Mouse (Mus musculus) layer of hippocampus, postnatal 36 days (tissue): Measurements from ENCODE around the gene D930007J09Rik. TPM values are rescaled to one million over a fixed set of nuclear protein-coding genes. Genes with fewer than 3 reads are reported as not detected.

Experiments used
- DNase-seq, 2 experiments: peaks; one replicate each; pipeline ENCODE4 v3.0.0; 2022
- total RNA-seq, 2 experiments: library from RNA; stranded (reverse); gene quantifications; 2 replicates each; pipeline ENCODE4 v1.2.3; 2021

The D930007J09Rik gene
- total RNA-seq = 1 to 10 TPM in 1 of 2 experiments, not detected in 1; 1.1 TPM

GRCm38 (mm10) chr13:32802259-32803081, at the start of gene D930007J09Rik:
Gene D930007J09Rik, minus strand, starts transcription at chr13:32802849.
- DNase-seq = peak; percentile 51 to 61

- peak in 1 of 2 experiments; percentile 40 for DNase-seq
These were observed 49.3 kb upstream of the D930007J09Rik start for GRCm38 (mm10) chr13:32851967-32852366.

- no peak for DNase-seq
These were observed 48.2 kb upstream of the D930007J09Rik start, which contains the start of gene Serpinb1a for GRCm38 (mm10) chr13:32850668-32851404. Gene Serpinb1a, minus strand, starts transcription at chr13:32851185.

- no peak for DNase-seq
These were observed 47.5 kb upstream of the D930007J09Rik start for GRCm38 (mm10) chr13:32850156-32850555.

GRCm38 (mm10) chr13:32849531-32850123, 47.0 kb upstream of the D930007J09Rik start:
- no peak for DNase-seq

- DNase-seq = no peak
These were observed 46.4 kb upstream of the D930007J09Rik start for GRCm38 (mm10) chr13:32849092-32849491.

GRCm38 (mm10) chr13:32846221-32846620, 43.6 kb upstream of the D930007J09Rik start:
- DNase-seq = no peak

- DNase-seq = no peak
These were observed 38.7 kb upstream of the D930007J09Rik start for GRCm38 (mm10) chr13:32841349-32841748.

GRCm38 (mm10) chr13:32839314-32839713, 36.7 kb upstream of the D930007J09Rik start:
- DNase-seq = no peak

GRCm38 (mm10) chr13:32834513-32834912, 31.9 kb upstream of the D930007J09Rik start:
- no peak for DNase-seq

GRCm38 (mm10) chr13:32833237-32833636, 30.6 kb upstream of the D930007J09Rik start:
- no peak for DNase-seq

GRCm38 (mm10) chr13:32832776-32833175, 30.1 kb upstream of the D930007J09Rik start:
- DNase-seq = no peak

- DNase-seq = no peak
These were observed 29.0 kb upstream of the D930007J09Rik start for GRCm38 (mm10) chr13:32831505-32832273.

- DNase-seq = no peak
These were observed 26.2 kb upstream of the D930007J09Rik start for GRCm38 (mm10) chr13:32828886-32829285.

GRCm38 (mm10) chr13:32827951-32828350, 25.3 kb upstream of the D930007J09Rik start:
- no peak for DNase-seq

- DNase-seq = no peak
These were observed 24.6 kb upstream of the D930007J09Rik start for GRCm38 (mm10) chr13:32827111-32827822.

- no peak for DNase-seq
These were observed 22.9 kb upstream of the D930007J09Rik start for GRCm38 (mm10) chr13:32825546-32825945.

GRCm38 (mm10) chr13:32824377-32825330, 22.0 kb upstream of the D930007J09Rik start:
- DNase-seq = no peak

- DNase-seq = no peak
These were observed 20.5 kb upstream of the D930007J09Rik start for GRCm38 (mm10) chr13:32823126-32823525.

GRCm38 (mm10) chr13:32821671-32822070, 19.0 kb upstream of the D930007J09Rik start:
- DNase-seq = no peak
